Mouse (Mus musculus) forelimb bud, embryonic 11.5 days (tissue): ENCODE measurements at regions not wholly inside any gene's neighbourhood (a gene's known extent, or its start where the extent isn't known, plus 50 kb on each side); places are given as distances from the start of the nearest gene placed in this dataset.

Experiments used
- DNase-seq: peaks from one replicate; pipeline ENCODE4 v3.0.0-alpha.2; 2012; ENCODE audit warnings: low read depth, low spot score

- no peak for DNase-seq
Measured at GRCm38 (mm10) chr6:117569576-117570326, 271.2 kb upstream of the Zfp637 start.

- DNase-seq, result no peak
Measured at GRCm38 (mm10) chr6:117570346-117570745, 270.6 kb upstream of the Zfp637 start.

GRCm38 (mm10) chr6:117570791-117571190, 270.2 kb upstream of the Zfp637 start:
- DNase-seq, result no peak

GRCm38 (mm10) chr6:117572006-117572405, 269.0 kb upstream of the Zfp637 start:
- no peak for DNase-seq

- no peak for DNase-seq
Measured at GRCm38 (mm10) chr6:117573371-117573770, 267.6 kb upstream of the Zfp637 start.

- no peak for DNase-seq
Measured at GRCm38 (mm10) chr6:117574146-117574545, 266.8 kb upstream of the Zfp637 start.

GRCm38 (mm10) chr6:117575057-117575456, 265.9 kb upstream of the Zfp637 start:
- DNase-seq, result no peak

- DNase-seq, result no peak
Measured at GRCm38 (mm10) chr6:117576021-117576420, 265.0 kb upstream of the Zfp637 start.

- DNase-seq, result no peak
Measured at GRCm38 (mm10) chr6:117577539-117578521, 263.1 kb upstream of the Zfp637 start.

- no peak for DNase-seq
Measured at GRCm38 (mm10) chr6:117580951-117581350, 260.0 kb upstream of the Zfp637 start.

GRCm38 (mm10) chr6:117583121-117583520, 257.9 kb upstream of the Zfp637 start:
- DNase-seq, result no peak

- DNase-seq, result no peak
Measured at GRCm38 (mm10) chr6:117584563-117584962, 256.4 kb upstream of the Zfp637 start.

GRCm38 (mm10) chr6:117596166-117596840, 244.7 kb upstream of the Zfp637 start:
- DNase-seq, result no peak

- DNase-seq, result no peak
Measured at GRCm38 (mm10) chr6:117604834-117605233, 236.1 kb upstream of the Zfp637 start.

- no peak for DNase-seq
Measured at GRCm38 (mm10) chr6:117605685-117606084, 235.3 kb upstream of the Zfp637 start.

GRCm38 (mm10) chr6:117606211-117606610, 234.8 kb upstream of the Zfp637 start:
- DNase-seq, result no peak

- DNase-seq, result no peak
Measured at GRCm38 (mm10) chr6:117607023-117607422, 234.0 kb upstream of the Zfp637 start.

GRCm38 (mm10) chr6:117609476-117610404, 231.2 kb upstream of the Zfp637 start:
- DNase-seq, result peak; percentile 90

GRCm38 (mm10) chr6:117611281-117611680, 229.7 kb upstream of the Zfp637 start:
- no peak for DNase-seq

- DNase-seq, result no peak
Measured at GRCm38 (mm10) chr6:117611965-117612364, 229.0 kb upstream of the Zfp637 start.

GRCm38 (mm10) chr6:117612421-117612820, 228.6 kb upstream of the Zfp637 start:
- DNase-seq, result no peak
